Mouse (Mus musculus) heart, adult 18-20 months (tissue): ENCODE results near the gene Defa21. TPM values are rescaled to one million over a fixed set of nuclear protein-coding genes. Genes with fewer than 3 reads are reported as not detected.
"Not testable (repeated sequence)": the region's sequence is repeated elsewhere in the genome, so short reads cannot be mapped to it uniquely, and the experiment has no call there.

ENCODE experiments used
- DNase-seq, 2 experiments: peaks; one replicate each; pipeline ENCODE4 v3.0.0; 2021 to 2022; ENCODE audit warnings: mixed read lengths in 1 of 2
- long read RNA-seq, 2 experiments: library from polyadenylated mRNA; stranded (forward); transcript quantifications; one replicate each; pipeline ENCODE4 v2.0.0; 2021
- total RNA-seq, 2 experiments: library from RNA; stranded (reverse); gene quantifications; 2 replicates each; pipeline ENCODE4 v1.2.3; 2021

Gene Defa21
- total RNA-seq = not detected
- long read RNA-seq, experiment 1 = 0 reads
- long read RNA-seq, experiment 2 = 0 reads

DNA sequence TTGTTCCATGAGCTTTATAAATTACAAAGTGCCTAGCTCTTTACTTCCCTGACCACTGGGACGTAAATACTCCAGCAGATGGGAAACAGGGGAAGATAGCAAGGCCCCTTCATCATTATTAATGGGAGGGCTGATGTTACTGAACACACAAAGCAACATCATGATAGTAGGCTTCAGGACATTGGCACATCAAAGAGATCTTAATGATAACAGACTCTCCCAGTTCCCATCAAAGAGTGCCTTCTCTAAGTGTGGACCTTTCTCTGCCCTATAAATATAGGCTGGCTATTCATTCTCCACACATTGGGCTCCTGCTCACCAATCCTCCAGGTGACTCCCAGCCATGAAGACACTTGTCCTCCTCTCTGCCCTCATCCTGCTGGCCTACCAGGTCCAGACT, at the start of gene Defa21:
Gene Defa21, plus strand, starts transcription at position 301 of the 400 bp plus-strand sequence.
- not testable (repeated sequence) for DNase-seq

DNA sequence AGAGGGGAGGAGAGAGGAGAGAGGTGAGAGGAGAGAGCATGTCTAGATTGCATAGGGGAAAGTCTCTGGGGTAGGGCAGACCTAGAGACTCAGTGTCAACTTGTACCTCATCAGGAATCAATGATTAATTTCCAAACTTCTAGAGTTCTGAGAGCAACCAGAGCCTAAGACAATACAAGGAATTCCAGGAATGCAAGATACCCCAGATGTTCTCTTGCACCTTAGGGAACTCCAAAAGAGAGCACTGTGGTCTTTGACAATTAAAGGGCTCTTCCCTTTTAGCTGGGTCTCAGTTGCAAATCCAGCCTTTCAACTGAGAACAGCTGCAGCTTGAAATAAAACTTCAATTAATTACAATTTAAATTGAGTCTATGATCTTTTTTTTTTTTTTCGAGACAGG, 45.5 kb upstream of the Defa21 start:
- DNase-seq = no peak

DNA sequence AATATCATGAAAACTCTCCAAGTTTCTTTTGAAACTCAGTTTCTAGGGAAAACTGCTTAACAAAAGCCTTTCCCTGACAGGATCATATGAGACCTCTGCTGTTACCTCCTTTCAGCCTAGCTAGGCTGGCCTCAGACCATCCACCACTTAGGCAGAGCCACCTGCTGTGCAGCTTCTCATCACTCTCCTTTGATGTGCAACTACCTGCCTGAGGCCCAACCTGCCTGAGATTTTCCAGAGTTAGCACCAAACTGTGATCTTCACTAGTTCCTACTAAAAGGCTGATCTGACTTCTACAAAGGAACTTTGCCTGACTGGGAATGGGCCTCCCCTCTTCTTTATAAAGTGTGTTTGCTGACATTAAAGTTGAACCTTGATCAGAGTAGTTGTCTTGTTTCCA, 31.3 kb upstream of the Defa21 start:
- not testable (repeated sequence) for DNase-seq

DNA sequence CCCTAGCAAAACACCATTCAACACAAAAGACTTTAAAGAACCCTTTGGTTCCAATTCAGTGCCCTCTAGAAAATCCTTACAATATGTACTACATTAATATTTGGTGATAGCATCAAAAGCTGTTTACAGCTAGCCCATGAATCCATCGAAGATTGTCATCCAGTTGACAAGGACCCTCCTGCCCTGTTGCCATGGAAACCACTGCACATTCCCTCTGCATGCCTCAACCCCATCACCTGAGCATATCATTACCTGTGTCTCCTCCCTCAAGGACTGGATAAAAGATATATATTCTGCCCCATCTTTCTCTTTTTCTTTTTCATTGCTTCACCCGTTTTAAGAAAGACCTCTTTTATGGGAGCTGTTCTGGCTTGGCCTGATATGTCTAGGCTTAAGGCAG, 28.6 kb upstream of the Defa21 start:
- DNase-seq = no peak

DNA sequence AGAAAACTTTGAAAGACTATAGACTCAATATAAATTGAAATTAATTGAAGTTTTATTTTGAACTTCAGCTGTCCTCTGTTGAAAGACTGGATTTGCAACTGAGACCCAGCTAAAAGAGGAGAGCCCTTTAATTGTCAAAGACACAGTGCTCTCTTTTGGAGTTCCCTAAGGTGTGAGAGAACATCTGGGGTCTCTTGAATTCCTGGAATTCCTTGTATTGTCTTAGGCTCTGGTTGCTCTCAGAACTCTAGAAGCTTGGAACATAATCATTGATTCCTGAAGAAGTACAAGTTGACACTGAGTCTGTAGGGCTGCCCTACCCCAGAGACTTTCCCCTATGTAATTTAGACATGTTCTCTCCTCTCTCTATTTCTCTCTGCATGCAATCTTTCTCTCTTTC, 28.1 kb upstream of the Defa21 start:
- DNase-seq = no peak

DNA sequence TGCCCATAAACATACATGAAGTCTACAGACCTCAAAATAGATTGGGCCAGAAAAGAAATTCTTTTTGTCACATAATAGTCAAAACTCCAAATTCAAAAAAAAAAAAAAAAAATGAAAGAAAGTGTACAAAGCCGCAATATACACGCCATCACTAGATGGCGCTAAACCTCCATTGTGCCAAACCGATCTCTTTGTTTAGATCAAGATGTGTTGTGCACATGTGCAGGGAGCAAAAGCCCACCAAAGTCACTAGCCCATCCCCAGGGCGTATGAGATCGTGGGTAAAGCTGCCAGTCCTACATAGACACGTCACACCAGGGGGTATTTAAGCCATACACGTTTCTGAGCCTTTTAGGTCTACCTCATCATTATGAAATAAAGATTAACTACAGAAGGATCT, 24.2 kb upstream of the Defa21 start:
- no peak for DNase-seq

DNA sequence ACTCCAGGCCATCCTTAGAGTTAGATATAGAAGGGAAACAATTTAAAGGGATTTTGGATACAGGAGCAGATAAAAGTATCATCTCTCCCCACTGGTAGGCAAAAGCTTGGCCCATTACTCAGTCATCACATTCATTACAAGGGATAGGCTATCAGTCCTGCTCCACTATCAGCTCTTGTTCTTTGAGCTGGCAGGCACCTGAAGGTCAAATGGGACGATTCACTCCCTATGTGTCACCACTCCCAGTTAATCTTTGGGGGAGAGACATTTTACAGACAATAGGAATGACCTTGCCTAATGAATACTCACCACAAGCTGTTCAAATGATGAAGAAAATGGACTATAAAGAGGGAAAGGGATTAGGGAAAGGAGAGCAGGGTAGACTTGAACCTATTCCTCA, 18.5 kb upstream of the Defa21 start:
- DNase-seq = no peak

DNA sequence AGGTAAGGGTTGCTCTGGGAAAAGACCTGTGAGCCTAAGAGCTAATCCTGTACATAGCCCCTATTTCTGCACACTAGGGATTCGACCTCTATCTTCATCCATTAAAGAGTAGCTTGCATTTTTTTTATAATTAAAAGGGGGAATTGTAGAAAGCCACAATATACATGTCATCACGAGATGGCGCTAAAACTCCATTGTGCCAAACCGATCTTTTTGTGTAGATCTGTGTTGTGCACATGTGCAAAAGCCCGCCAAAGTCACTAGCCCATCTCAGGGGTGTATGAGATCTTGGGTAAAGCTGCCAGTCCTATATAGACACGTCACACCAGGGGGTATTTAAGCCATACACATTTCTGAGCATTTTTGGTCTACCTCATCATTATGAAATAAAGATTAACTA, 16.8 kb upstream of the Defa21 start:
- DNase-seq = not testable (repeated sequence)

DNA sequence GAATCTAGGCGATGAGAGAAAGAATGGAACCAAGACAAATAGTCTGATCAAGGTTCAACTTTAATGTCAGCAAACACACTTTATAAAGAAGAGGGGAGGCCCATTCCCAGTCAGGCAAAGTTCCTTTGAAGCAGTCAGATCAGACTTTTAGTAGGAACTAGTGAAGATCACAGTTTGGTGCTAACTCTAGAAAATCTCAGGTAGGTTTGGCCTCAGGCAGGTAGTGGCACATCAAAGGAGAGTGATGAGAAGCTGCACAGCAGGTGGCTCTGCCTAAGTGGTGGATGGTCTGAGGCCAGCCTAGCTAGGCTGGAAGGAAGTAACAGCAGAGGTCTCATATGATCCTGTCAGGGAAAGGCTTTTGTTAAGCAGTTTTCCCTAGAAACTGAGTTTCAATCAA, 14.8 kb upstream of the Defa21 start:
- not testable (repeated sequence) for DNase-seq

DNA sequence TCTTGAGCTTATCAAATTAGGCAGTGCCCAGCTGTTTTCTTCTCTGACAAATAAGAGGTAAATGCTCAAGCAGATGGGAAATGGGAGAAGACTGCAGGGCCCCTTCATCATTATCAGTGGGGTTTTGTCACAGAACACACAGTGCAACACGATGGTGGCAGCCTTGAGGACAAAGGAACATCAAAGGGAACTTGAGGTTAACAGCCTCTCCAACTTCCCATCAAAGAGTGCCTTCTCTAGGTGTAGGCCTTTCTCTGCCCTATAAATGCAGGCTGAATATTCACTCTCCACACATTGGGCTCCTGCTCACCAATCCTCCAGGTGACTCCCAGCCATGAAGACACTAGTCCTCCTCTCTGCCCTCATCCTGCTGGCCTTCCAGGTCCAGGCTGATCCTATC, 29.4 kb downstream of the Defa21 start, which contains the start of gene Defa23:
Gene Defa23, plus strand, starts transcription at position 301 of the 400 bp plus-strand sequence.
- not testable (repeated sequence) for DNase-seq

DNA sequence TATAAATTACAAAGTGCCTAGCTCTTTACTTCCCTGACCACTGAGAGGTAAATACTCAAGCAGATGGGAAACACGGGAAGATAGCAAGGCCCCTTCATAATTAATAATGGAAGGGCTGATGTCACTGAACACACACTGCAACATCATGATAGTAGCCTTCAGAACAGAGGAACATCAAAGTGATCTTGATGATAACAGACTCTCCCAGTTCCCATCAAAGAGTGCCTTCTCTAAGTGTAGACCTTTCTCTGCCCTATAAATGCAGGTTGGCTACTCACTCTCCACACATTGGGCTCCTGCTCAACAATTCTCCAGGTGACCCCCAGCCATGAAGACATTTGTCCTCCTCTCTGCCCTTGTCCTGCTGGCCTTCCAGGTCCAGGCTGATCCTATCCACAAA, 39.4 kb downstream of the Defa21 start, which contains the start of gene Defa35:
Gene Defa35, plus strand, starts transcription at position 301 of the 400 bp plus-strand sequence.
- DNase-seq = not testable (repeated sequence)

Other genes with a start within 250 kb of the Defa21 start
- gene Defb33, start 132.9 kb upstream of the Defa21 start, total RNA-seq = not detected
- not detected for gene Gm15056, start 122.9 kb upstream of the Defa21 start, total RNA-seq
- gene Gm6040, start 103.5 kb upstream of the Defa21 start, total RNA-seq = not detected
- gene AY761185, start 80.8 kb upstream of the Defa21 start, total RNA-seq = not detected
- gene Defa23, start 29.5 kb downstream of the Defa21 start, total RNA-seq = not detected
- not detected for gene Defa35, start 39.5 kb downstream of the Defa21 start, total RNA-seq
- not detected for gene Defa25, start 58.9 kb downstream of the Defa21 start, total RNA-seq
- not detected for gene Gm14851, start 70.5 kb downstream of the Defa21 start, total RNA-seq
- gene Defa30, start 109.1 kb downstream of the Defa21 start, total RNA-seq = not detected
- not detected for gene Defa22, start 136.7 kb downstream of the Defa21 start, total RNA-seq
- not detected for gene Defa31, start 166.1 kb downstream of the Defa21 start, total RNA-seq
- not detected for gene Gm15293, start 176.0 kb downstream of the Defa21 start, total RNA-seq
- not detected for gene Gm15292, start 224.2 kb downstream of the Defa21 start, total RNA-seq